Mouse (Mus musculus): ENCODE measurements around the gene Sdr42e1.

- TF ChIP-seq CTCF (IDR thresholded peaks at IDR 0.05; ENCODE audit: low read depth, low read length) (no peak), GATA1 (IDR thresholded peaks at IDR 0.05; ENCODE audit: borderline replicate concordance, low read length) (no peak), GATA2 (IDR thresholded peaks at IDR 0.05; ENCODE audit: borderline replicate concordance, low read depth, low read length) (no peak), TAL1 (conservative IDR thresholded peaks at IDR 0.05; ENCODE audit: low read depth, low read length) (no peak)
Observed at GRCm38 (mm10) chr8:117646440-117646839, 27.0 kb downstream of the Sdr42e1 start.
